Mouse (Mus musculus) CH12.LX (cell line): Measurements from ENCODE around the gene Trmu.

Experiments
- CHD1 ChIP-seq: IDR thresholded peaks from 2 replicates; pipeline ENCODE4 v1.6.1; 2012; ENCODE audit warnings: low read depth, low read length, improper control_type of control experiment, inconsistent platforms
- CHD2 ChIP-seq: IDR thresholded peaks from 2 replicates; pipeline ENCODE4 v1.6.1; 2011; ENCODE audit warnings: low read length, improper control_type of control experiment
- CTCF ChIP-seq, 2 experiments: IDR thresholded peaks in 1 of 2; conservative IDR thresholded peaks in 1 of 2; 2 replicates each; pipeline ENCODE4 v1.5.1; 2011 to 2012; ENCODE audit warnings: low read depth in 2 of 2, low read length in 2 of 2, improper control_type of control experiment in 1 of 2, inconsistent platforms in 1 of 2, mild to moderate bottlenecking in 1 of 2, moderate library complexity in 1 of 2
- E2F4 ChIP-seq: IDR thresholded peaks from 2 replicates; pipeline ENCODE4 v1.6.1; 2011; ENCODE audit warnings: low read depth, low read length, improper control_type of control experiment; ENCODE audit not compliant: insufficient replicate concordance
- JUND ChIP-seq: conservative IDR thresholded peaks from 2 replicates; pipeline ENCODE4 v1.6.1; 2011; ENCODE audit warnings: low read depth, low read length, improper control_type of control experiment
- MAFK ChIP-seq: IDR thresholded peaks from 2 replicates; pipeline ENCODE4 v1.6.1; 2011; ENCODE audit warnings: low read length, improper control_type of control experiment; ENCODE audit not compliant: insufficient replicate concordance
- NELFE ChIP-seq: IDR thresholded peaks from 2 replicates; pipeline ENCODE4 v1.6.1; 2011; ENCODE audit warnings: low read depth, low read length, improper control_type of control experiment
- POLR2A ChIP-seq: IDR thresholded peaks from 2 replicates; pipeline ENCODE4 v1.6.1; 2011; ENCODE audit warnings: low read depth, mild to moderate bottlenecking, improper control_type of control experiment, low read length
- TBP ChIP-seq: conservative IDR thresholded peaks from 2 replicates; pipeline ENCODE4 v1.6.1; 2011; ENCODE audit warnings: low read depth, low read length, improper control_type of control experiment

GRCm38 (mm10) chr15:85900801-85901200, 21.7 kb downstream of the Trmu start:
- TF ChIP-seq E2F4 (no peak), MAFK (no peak), CTCF (conservative IDR thresholded peaks at IDR 0.05 in 1 of 2, IDR thresholded peaks at IDR 0.05 in 1 of 2; ENCODE audit: low read depth in 2 of 2, low read length in 2 of 2) (no peak), POLR2A (no peak), CHD2 (no peak), JUND (no peak), TBP (no peak), NELFE (no peak), CHD1 (no peak)
